Mouse (Mus musculus): ENCODE results near the gene Tmem160.

Tmem160 gene

DNA sequence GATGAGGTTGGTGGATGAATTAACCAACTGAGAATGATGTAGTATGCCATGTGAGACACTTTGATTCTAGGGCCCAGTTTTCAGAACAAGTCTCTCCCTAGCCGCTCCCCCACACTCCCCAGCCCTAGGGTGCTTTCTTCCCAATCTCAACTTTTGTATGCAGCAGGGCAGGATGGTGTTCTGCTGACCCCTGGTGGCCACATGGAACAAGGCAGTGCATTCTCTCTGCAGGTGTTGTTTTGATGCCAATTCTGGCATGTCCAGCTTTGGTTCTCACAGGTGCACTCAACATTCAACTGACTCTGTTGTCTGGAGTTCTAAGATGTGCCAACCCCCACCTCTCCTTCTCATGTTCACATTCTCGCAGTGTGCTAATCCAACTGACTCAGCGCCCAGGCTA, 39.2 kb downstream of the Tmem160 start:
- peak; percentile 49 for DNase-seq (ENCODE audit: low read depth, low spot score)

DNA sequence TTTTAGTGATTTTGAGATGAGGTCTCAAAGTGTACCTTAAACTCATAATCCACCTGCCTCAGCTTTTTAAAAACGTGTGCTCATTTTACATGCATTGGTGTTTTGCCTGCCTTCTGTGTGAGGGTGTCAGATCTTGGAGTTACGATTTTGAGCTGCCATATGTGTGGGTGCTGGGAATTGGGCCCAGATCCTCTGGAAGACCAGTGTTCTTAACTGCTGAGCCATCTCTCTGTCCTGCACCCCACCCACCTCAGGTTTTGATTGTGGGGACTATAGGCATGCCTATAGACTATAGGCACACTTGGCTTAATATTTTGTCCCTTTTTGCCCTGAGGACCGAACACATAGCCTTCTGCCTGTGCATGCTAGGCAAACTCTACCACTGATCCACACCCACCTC, 39.6 kb downstream of the Tmem160 start:
- DNase-seq (ENCODE audit: low read depth, low spot score), result no peak

DNA sequence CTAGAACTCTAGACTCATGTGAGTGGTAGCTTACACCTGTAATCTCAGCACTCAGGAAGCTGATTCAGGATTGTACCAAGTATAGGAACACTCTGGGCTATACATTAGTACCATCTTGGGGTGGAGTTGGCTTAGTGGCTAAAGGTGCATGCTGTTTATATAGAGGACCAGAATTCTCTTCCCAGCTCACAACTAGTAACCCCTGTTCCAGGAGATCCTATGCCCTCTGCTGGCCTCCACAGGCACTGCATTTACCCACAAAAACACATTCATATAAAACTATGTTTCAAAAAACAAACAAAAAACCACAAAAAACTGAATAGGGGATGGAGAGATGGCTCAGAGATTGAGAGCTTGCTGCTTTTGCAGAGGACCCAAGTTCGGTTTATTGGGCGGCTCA, 40.8 kb downstream of the Tmem160 start:
- DNase-seq (ENCODE audit: low read depth, low spot score), result no peak

DNA sequence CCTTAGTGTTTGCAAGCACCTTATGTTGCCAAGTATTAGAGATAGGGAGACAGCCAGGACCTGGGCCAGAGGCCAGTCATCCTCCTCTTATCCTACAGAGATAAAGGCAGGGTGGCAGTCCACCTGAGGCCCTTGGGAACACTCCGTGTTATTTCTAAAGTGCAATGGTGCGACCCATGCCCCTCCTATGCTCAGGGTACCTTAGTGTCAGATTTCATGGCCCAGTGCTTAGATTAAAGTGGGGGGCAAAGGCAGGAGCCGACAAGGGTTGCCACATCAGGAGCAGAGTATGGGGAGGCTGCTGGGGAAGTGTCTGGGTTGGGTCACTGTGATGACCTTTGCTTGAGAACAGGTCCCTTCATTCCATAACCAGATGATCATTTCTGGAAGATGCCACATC, 43.7 kb downstream of the Tmem160 start:
- DNase-seq (ENCODE audit: low read depth, low spot score), result no peak

DNA sequence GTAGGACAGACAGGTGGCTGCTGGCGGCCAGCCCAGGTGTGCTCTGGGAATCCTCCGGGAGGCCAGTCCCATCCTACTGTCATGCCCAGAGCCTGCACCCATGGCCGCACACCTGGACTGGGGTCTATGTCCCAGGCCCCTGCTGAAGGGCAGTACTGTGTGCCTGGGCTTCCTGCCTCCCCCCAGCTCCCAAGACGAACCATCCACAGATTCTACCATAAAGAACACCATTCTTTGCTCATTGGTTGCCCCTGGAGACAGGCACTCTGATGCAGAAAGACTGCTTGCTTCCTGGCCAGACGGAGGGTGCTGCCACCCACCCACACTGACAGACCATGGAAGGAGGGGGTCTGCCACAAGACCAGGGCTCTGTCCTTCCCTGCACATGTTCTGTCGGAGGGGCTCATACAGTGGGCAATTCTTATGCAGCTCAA, 47.1 kb downstream of the Tmem160 start:
- DNase-seq (ENCODE audit: low read depth, low spot score), result no peak

DNA sequence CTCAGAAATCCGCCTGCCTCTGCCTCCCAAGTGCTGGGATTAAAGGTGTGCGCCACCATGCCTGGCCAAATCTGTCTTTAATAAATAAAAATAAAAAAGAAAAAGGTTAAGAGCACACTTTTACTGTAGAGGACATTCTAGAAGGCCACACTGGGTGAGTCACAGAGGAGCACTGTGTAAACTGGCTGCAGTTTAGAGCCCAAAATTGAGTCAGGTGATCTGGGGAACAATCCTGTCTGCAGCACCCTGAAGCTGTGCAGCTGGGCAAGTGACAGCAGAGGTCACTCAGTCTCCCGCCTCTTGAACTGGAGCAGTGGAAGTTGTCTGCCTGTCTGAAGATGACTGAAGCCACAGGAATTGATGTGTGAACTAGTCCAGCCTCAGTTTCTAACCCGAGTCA, 49.0 kb downstream of the Tmem160 start:
- no peak for DNase-seq (ENCODE audit: low read depth, low spot score)

DNA sequence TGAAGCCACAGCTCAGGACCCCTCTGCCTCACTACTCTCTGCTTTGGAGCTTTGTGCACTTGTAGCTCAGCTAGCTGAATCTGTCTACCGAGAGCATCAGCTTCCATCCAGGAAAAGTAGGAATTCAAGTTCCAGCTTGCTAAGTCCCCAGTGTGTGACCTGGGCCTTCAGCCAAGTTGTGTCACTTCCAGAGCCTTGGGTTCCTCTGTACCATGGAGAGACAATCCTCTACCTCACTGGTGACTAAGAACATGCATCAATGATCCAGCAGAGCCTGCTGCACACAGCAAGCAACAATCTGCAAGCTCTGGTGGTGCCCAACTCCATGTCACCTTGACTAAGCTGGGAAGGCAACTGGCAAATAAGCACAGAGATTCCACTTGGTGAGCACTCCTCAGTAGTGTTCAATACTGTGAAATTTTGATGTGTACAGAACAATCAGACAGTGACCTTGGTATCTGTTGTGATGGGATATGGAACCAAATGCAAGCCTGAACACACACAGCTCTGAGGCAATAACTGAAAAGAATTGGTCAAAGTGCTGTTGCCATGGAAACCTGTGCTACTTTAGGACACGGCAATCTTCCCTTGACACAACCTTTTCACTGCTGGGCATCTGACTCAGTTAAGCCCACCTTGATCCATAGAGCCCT, 52.1 kb downstream of the Tmem160 start:
- no peak for DNase-seq (ENCODE audit: low read depth, low spot score)
